ENCODE assay signal across 10 mouse cellular contexts in the genomic region with DNA sequence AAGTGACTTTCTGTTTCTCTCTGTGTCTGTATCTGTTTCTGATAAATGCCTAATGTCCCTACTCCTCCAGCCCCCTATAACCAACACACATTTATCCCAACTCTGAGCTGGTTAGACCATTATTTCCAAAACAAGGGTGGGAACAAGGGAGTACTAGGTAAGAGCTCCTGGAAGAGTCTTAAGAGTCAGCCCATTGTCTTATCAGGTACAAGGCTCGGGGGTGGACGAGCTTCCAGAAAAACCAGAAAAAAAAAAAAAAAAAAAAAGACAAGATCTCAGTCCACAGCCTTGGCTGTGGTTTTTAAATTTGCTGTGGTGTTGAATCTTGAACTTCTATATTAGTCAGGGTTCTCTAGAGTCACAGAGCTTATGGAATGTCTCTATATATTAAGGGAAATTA. TPM values are rescaled to one million over a fixed set of nuclear protein-coding genes. Genes with fewer than 3 reads are reported as not detected.
A peak's percentile ranks its signal among the peaks of the same experiment; 100 is the strongest.
DNase-seq lines count a peak whose midpoint lies in the region; ATAC-seq and TF ChIP-seq lines count a peak whose summit lies in the region.
"Had no signal": no experiment of that assay in that cellular context is flagged by ENCODE, and none has a peak within 500 bp of the region (broad histone marks: within the 10 kb centered on the region; RNA-seq: fewer than 3 reads in every experiment).

No protein-coding gene starts in this region.

- peaks cover 20% of the 10 kb centered on the region for H3K36me3 ChIP-seq in heart, embryonic 14.5 days (ENCODE audit: control insufficient read depth, insufficient read depth, low read length)
- H3K36me3 ChIP-seq in CH12.LX (replicated peaks in 1 of 2; ENCODE audit: control insufficient read depth in 1 of 2, insufficient read depth in 1 of 2, low read length in 1 of 2) (peaks cover 4 to 22% of the 10 kb centered on the region in 2 experiments), MEL (ENCODE audit: control insufficient read depth in 1 of 2, insufficient read depth in 2 of 2, low read length in 2 of 2) (peaks cover 0 to 34% of the 10 kb centered on the region in 2 experiments; a peak in 2 of 4 replicates)
- no peaks in the 10 kb centered on the region for H3K36me3 ChIP-seq in liver, embryonic 16.5 days (ENCODE audit: control insufficient read depth, insufficient read depth)
- H3K36me3 ChIP-seq in midbrain, embryonic 14.5 days (ENCODE audit: control insufficient read depth, insufficient read depth, low read length): peaks cover 16% of the 10 kb centered on the region; the same call in 1 of the 2 replicates

- no peaks in the 10 kb centered on the region for H3K27me3 ChIP-seq in heart, embryonic 14.5 days (ENCODE audit: control insufficient read depth, insufficient read depth, low read length)
- H3K27me3 ChIP-seq in CH12.LX (replicated peaks) (no peaks in the 10 kb centered on the region), MEL (ENCODE audit: control insufficient read depth in 1 of 2, insufficient read depth in 2 of 2, low read length in 2 of 2) (no peaks in the 10 kb centered on the region)
- H3K27me3 ChIP-seq in liver, embryonic 16.5 days (ENCODE audit: control insufficient read depth, insufficient read depth, low read depth, low read length): no peaks in the 10 kb centered on the region
- H3K27me3 ChIP-seq in midbrain, embryonic 14.5 days (ENCODE audit: control insufficient read depth, insufficient read depth, low read length): no peaks in the 10 kb centered on the region

- ATAC-seq in heart, embryonic 14.5 days (ENCODE audit: insufficient number of reproducible peaks, insufficient read depth, low FRiP score, low read depth): no peak
- no peak for ATAC-seq in liver, embryonic 16.5 days (ENCODE audit: low read depth)
- ATAC-seq in midbrain, embryonic 14.5 days (ENCODE audit: low FRiP score, low TSS enrichment): no peak

- DNase-seq in heart, adult 8-10 months (ENCODE audit: low spot score): no peak
- no peak for DNase-seq in CH12.LX (ENCODE audit: extremely low read depth)
- peak; percentile 67 for DNase-seq in MEL (ENCODE audit: low read depth, low spot score)
- DNase-seq in right cerebral cortex, postnatal 4 days: no peak
- no peak for DNase-seq in midbrain, embryonic 14.5 days
- no peak for DNase-seq in spleen, adult 12 weeks (ENCODE audit: low spot score)

- H3K4me1 ChIP-seq in heart, embryonic 14.5 days (ENCODE audit: control insufficient read depth in 2 of 2, insufficient read depth in 2 of 2, low read length in 2 of 2): peaks cover 7 to 20% of the 10 kb centered on the region in 2 experiments
- peaks cover 0 to 51% of the 10 kb centered on the region in 2 experiments; a peak in 2 of 4 replicates for H3K4me1 ChIP-seq in CH12.LX (ENCODE audit: control insufficient read depth in 1 of 2, insufficient read depth in 2 of 2)
- peaks cover 7 to 24% of the 10 kb centered on the region in 2 experiments for H3K4me1 ChIP-seq in MEL (ENCODE audit: control insufficient read depth in 1 of 2, insufficient read depth in 2 of 2, low read length in 2 of 2)
- H3K4me1 ChIP-seq in liver, embryonic 16.5 days (ENCODE audit: control insufficient read depth, low read depth, low read length): peaks cover 16% of the 10 kb centered on the region
- H3K4me1 ChIP-seq in midbrain, embryonic 14.5 days (ENCODE audit: control insufficient read depth, insufficient read depth, low read length): peaks cover 8% of the 10 kb centered on the region; the same call in 1 of the 2 replicates

- H3K4me2 ChIP-seq in heart, embryonic 14.5 days (ENCODE audit: low read length): peak overlapping the region; percentile 69
- H3K4me2 ChIP-seq in CH12.LX (ENCODE audit: insufficient read depth, low read depth, poor library complexity, severe bottlenecking): peak overlapping the region; percentile 81
- peak overlapping the region; percentile 97 for H3K4me2 ChIP-seq in liver, embryonic 16.5 days (ENCODE audit: low read depth, low read length)
- no peak overlapping the region for H3K4me2 ChIP-seq in midbrain, embryonic 14.5 days (ENCODE audit: low read length)

- TF ChIP-seq EP300 in CH12.LX (IDR thresholded peaks at IDR 0.05; ENCODE audit: low read length): no peak
- TF ChIP-seq EP300 in MEL (IDR thresholded peaks at IDR 0.05; ENCODE audit: low read depth in 1 of 2, low read length in 2 of 2): peak in 1 of 2 experiments; percentile 53; a peak in 1 of 4 replicates

- TF ChIP-seq POLR2A in CH12.LX (IDR thresholded peaks at IDR 0.05; ENCODE audit: low read depth, low read length) (no peak), MEL (IDR thresholded peaks at IDR 0.05; ENCODE audit: control insufficient read depth in 1 of 2, insufficient read depth in 1 of 2, low read depth in 1 of 2, low read length in 2 of 2, poor library complexity in 1 of 2) (no peak)

- H3K79me2 ChIP-seq in CH12.LX (replicated peaks; ENCODE audit: control insufficient read depth, extremely low read depth, insufficient read depth, poor library complexity, severe bottlenecking) (peaks cover 14% of the 10 kb centered on the region), MEL (ENCODE audit: control insufficient read depth, insufficient read depth, low read length, poor library complexity) (peaks cover 17% of the 10 kb centered on the region)

- no peaks in the 10 kb centered on the region for H3K9me3 ChIP-seq in heart, embryonic 14.5 days (ENCODE audit: control insufficient read depth, low read length)
- no peaks in the 10 kb centered on the region for H3K9me3 ChIP-seq in CH12.LX (replicated peaks; ENCODE audit: low read length)
- H3K9me3 ChIP-seq in MEL (replicated peaks; ENCODE audit: insufficient read depth, low read length): no peaks in the 10 kb centered on the region
- no peaks in the 10 kb centered on the region for H3K9me3 ChIP-seq in liver, embryonic 16.5 days (replicated peaks; ENCODE audit: control insufficient read depth, low read length)
- no peaks in the 10 kb centered on the region for H3K9me3 ChIP-seq in midbrain, embryonic 14.5 days (ENCODE audit: control insufficient read depth, low read length)

- TF ChIP-seq RAD21 in CH12.LX (IDR thresholded peaks at IDR 0.05; ENCODE audit: low read depth, low read length) (no peak), MEL (IDR thresholded peaks at IDR 0.05; ENCODE audit: low read depth, low read length) (no peak)

- 41% methylated on average over 2 of the region's 2 CpGs for WGBS in heart, embryonic 14.5 days
- WGBS in liver, embryonic 16.5 days (ENCODE audit: insufficient replicate concordance): 32% methylated on average over 2 of the region's 2 CpGs
- WGBS in midbrain, embryonic 14.5 days: 87% methylated on average over 2 of the region's 2 CpGs

- H3K4me3 ChIP-seq in heart, embryonic 14.5 days (ENCODE audit: control insufficient read depth in 1 of 2, insufficient read depth in 1 of 2, low read depth in 1 of 2, low read length in 2 of 2): no peak overlapping the region
- H3K4me3 ChIP-seq in CH12.LX (replicated peaks in 1 of 3; ENCODE audit: low read depth in 2 of 3, low read length in 2 of 3, poor library complexity in 1 of 3): peak overlapping the region in 2 of 3 experiments; percentile 85 to 95
- peak overlapping the region; percentile 67 to 87 for H3K4me3 ChIP-seq in MEL (ENCODE audit: control insufficient read depth in 1 of 2, insufficient read depth in 1 of 2, low read depth in 2 of 2, low read length in 2 of 2)
- H3K4me3 ChIP-seq in liver, embryonic 16.5 days (ENCODE audit: low read depth, low read length): peak overlapping the region; percentile 73
- H3K4me3 ChIP-seq in midbrain, embryonic 14.5 days (replicated peaks; ENCODE audit: low read depth, low read length): no peak overlapping the region

- no peak overlapping the region for H3K9ac ChIP-seq in heart, embryonic 14.5 days (ENCODE audit: low read length)
- H3K9ac ChIP-seq in CH12.LX (ENCODE audit: insufficient read depth, low read depth) (no peak overlapping the region; the same call in 1 of the 2 replicates), MEL (ENCODE audit: control insufficient read depth, low read depth, low read length, poor library complexity, severe bottlenecking) (peak overlapping the region; percentile 88)
- no peak overlapping the region for H3K9ac ChIP-seq in liver, embryonic 16.5 days (ENCODE audit: low read depth, low read length)
- no peak overlapping the region for H3K9ac ChIP-seq in midbrain, embryonic 14.5 days (replicated peaks; ENCODE audit: low read length)

- H3K27ac ChIP-seq in heart, embryonic 14.5 days (replicated peaks in 1 of 2; ENCODE audit: control insufficient read depth in 1 of 2, insufficient read depth in 1 of 2, low read depth in 2 of 2, low read length in 2 of 2): no peak overlapping the region
- H3K27ac ChIP-seq in CH12.LX (ENCODE audit: insufficient read depth, low read depth): no peak overlapping the region
- peak overlapping the region; percentile 90 for H3K27ac ChIP-seq in MEL (ENCODE audit: control insufficient read depth, low read depth, low read length)
- H3K27ac ChIP-seq in liver, embryonic 16.5 days (ENCODE audit: low read length): no peak overlapping the region
- H3K27ac ChIP-seq in midbrain, embryonic 14.5 days (replicated peaks; ENCODE audit: low read depth, low read length): no peak overlapping the region

- TF ChIP-seq CTCF in CH12.LX (conservative IDR thresholded peaks at IDR 0.05 in 1 of 2, IDR thresholded peaks at IDR 0.05 in 1 of 2; ENCODE audit: low read depth in 2 of 2, low read length in 2 of 2) (no peak), MEL (IDR thresholded peaks at IDR 0.05 in 2 of 3, conservative IDR thresholded peaks at IDR 0.05 in 1 of 3; ENCODE audit: control insufficient read depth in 1 of 3, insufficient read depth in 1 of 3, low read depth in 2 of 3, low read length in 3 of 3, poor library complexity in 1 of 3, severe bottlenecking in 1 of 3) (no peak)

- in situ Hi-C loops in CH12.LX (cut with MboI; ENCODE audit: low pct_ligation_motif_present, low pct_unique_long_range_greater_than_20kb, low sequenced_read_pairs): loop anchor here (25.0 kb wide), 1 partner anchor 544 kb away; a partner anchor contains a TSS

- dilution Hi-C loops in CH12.LX (cut with MboI; ENCODE audit: extremely low pct_ligation_motif_present, extremely low pct_unique_long_range_greater_than_20kb, low sequenced_read_pairs): no loop called here

RNA-seq across cellular contexts. Expression of a gene that starts 1.4 kb away (rescaled TPM):
- polyA plus RNA-seq in heart, embryonic 14.5 days (2014; fragmentation: Nextera tagmentation; extraction: Ambion mirVana): 27.9 and 33.4 TPM in 2 replicates
- total RNA-seq in heart, adult 8-10 months (2022): 10 to 100 TPM; 37.5 to 47.2 (median 42.3) TPM
- total RNA-seq in CH12.LX (2012; rRNA removed) (51.6 and 52.5 TPM in 2 replicates), CH12.LX (2014; rRNA removed) (41.6 and 50.1 TPM in 2 replicates), MEL (2012; rRNA removed) (116 and 133 TPM in 2 replicates)
- polyA plus RNA-seq in CH12.LX (2012; ENCODE audit: insufficient read length, low read depth) (251 and 277 TPM in 2 replicates), MEL (2012; ENCODE audit: insufficient read depth in 1 of 2, insufficient read length in 2 of 2, low read depth in 1 of 2, low replicate concordance in 2 of 2, missing spikeins in 1 of 2) (100 to 1,000 TPM in 1 of 2 experiments, not detected in 1; 219 TPM)
- polyA plus RNA-seq in liver, embryonic 16.5 days (2015; fragmentation: Nextera tagmentation; extraction: Ambion mirVana): 64.0 and 69.6 TPM in 2 replicates
- polyA plus RNA-seq in midbrain, embryonic 14.5 days (2014; fragmentation: Nextera tagmentation; extraction: Ambion mirVana): 50.6 and 73.5 TPM in 2 replicates

RNA-seq across cellular contexts. Expression of a gene that starts 30.6 kb away (rescaled TPM):
- polyA plus RNA-seq in heart, embryonic 14.5 days (2014; fragmentation: Nextera tagmentation; extraction: Ambion mirVana): 18.9 and 25.3 TPM in 2 replicates
- total RNA-seq in heart, adult 8-10 months (2022): 10 to 100 TPM in 2 of 4 experiments, 1 to 10 TPM in 2; 6.5 to 10.8 (median 9.4) TPM
- total RNA-seq in CH12.LX (2012; rRNA removed) (19.5 and 22.9 TPM in 2 replicates), CH12.LX (2014; rRNA removed) (43.7 and 47.9 TPM in 2 replicates), MEL (2012; rRNA removed) (12.8 and 13.4 TPM in 2 replicates)
- polyA plus RNA-seq in CH12.LX (2012; ENCODE audit: insufficient read length, low read depth) (74.6 and 94.0 TPM in 2 replicates), MEL (2012; ENCODE audit: insufficient read depth in 1 of 2, insufficient read length in 2 of 2, low read depth in 1 of 2, low replicate concordance in 2 of 2, missing spikeins in 1 of 2) (10 to 100 TPM in 1 of 2 experiments, not detected in 1; 60.7 TPM)
- polyA plus RNA-seq in liver, embryonic 16.5 days (2015; fragmentation: Nextera tagmentation; extraction: Ambion mirVana): 10.6 and 12.3 TPM in 2 replicates
- 16.9 and 20.2 TPM in 2 replicates for polyA plus RNA-seq in midbrain, embryonic 14.5 days (2014; fragmentation: Nextera tagmentation; extraction: Ambion mirVana)

RNA-seq across cellular contexts. Expression of a gene that starts 41.5 kb away (rescaled TPM):
- polyA plus RNA-seq in heart, embryonic 14.5 days (2014; fragmentation: Nextera tagmentation; extraction: Ambion mirVana): 0.31 and 0.53 TPM in 2 replicates
- 1 to 10 TPM in 1 of 4 experiments, under 1 TPM in 2, not detected in 1; 0.41 to 1.1 (median 0.84) TPM for total RNA-seq in heart, adult 8-10 months (2022)
- 0.50 and 0.59 TPM in 2 replicates for total RNA-seq in CH12.LX (2012; rRNA removed)
- not detected in 2 replicates for total RNA-seq in CH12.LX (2014; rRNA removed)
- polyA plus RNA-seq in CH12.LX (2012; ENCODE audit: insufficient read length, low read depth): 0.94 and 1.4 TPM in 2 replicates
- 0.39 and 0.62 TPM in 2 replicates for total RNA-seq in MEL (2012; rRNA removed)
- polyA plus RNA-seq in MEL (2012; ENCODE audit: insufficient read depth in 1 of 2, insufficient read length in 2 of 2, low read depth in 1 of 2, low replicate concordance in 2 of 2, missing spikeins in 1 of 2): 1 to 10 TPM in 1 of 2 experiments, not detected in 1; 2.0 TPM
- polyA plus RNA-seq in liver, embryonic 16.5 days (2015; fragmentation: Nextera tagmentation; extraction: Ambion mirVana): not detected in 2 replicates
- 0.93 TPM in 1 of 2 replicates, not detected in the other for polyA plus RNA-seq in midbrain, embryonic 14.5 days (2014; fragmentation: Nextera tagmentation; extraction: Ambion mirVana)
- polyA plus RNA-seq: heart, embryonic 16.5 days; lung, embryonic 16.5 days had no signal

Comparison
In these comparisons a context has a peak if more than half of its experiments do, and no peak if none do; other contexts are left out.
1. H3K4me3 ChIP-seq: peak in CH12.LX (2 of 3), MEL (2 of 2) and liver, embryonic 16.5 days (single experiment); none in heart, embryonic 14.5 days (0 of 2) and midbrain, embryonic 14.5 days (single experiment).